Mouse (Mus musculus): ENCODE measurements around the gene Hapln1.

The Hapln1 gene

GRCm38 (mm10) chr13:89539205-89539886, at the start of gene Hapln1:
TSS of gene Hapln1 (plus strand) at chr13:89539796.
- peak; percentile 67 for DNase-seq (ENCODE audit: low read depth, low spot score)

- DNase-seq (ENCODE audit: low read depth, low spot score) = peak; percentile 30
Measured at GRCm38 (mm10) chr13:89493169-89493568, 46.4 kb upstream of the Hapln1 start.

GRCm38 (mm10) chr13:89493678-89494077, 45.9 kb upstream of the Hapln1 start:
- no peak for DNase-seq (ENCODE audit: low read depth, low spot score)

GRCm38 (mm10) chr13:89496569-89496968, 43.0 kb upstream of the Hapln1 start:
- no peak for DNase-seq (ENCODE audit: low read depth, low spot score)

- DNase-seq (ENCODE audit: low read depth, low spot score) = no peak
Measured at GRCm38 (mm10) chr13:89499419-89499818, 40.2 kb upstream of the Hapln1 start.

- no peak for DNase-seq (ENCODE audit: low read depth, low spot score)
Measured at GRCm38 (mm10) chr13:89521507-89521908, 18.1 kb upstream of the Hapln1 start.

- DNase-seq (ENCODE audit: low read depth, low spot score) = no peak
Measured at GRCm38 (mm10) chr13:89528716-89529115, 10.9 kb upstream of the Hapln1 start.

- DNase-seq (ENCODE audit: low read depth, low spot score) = no peak
Measured at GRCm38 (mm10) chr13:89530386-89530785, 9.2 kb upstream of the Hapln1 start.

- DNase-seq (ENCODE audit: low read depth, low spot score) = no peak
Measured at GRCm38 (mm10) chr13:89539887-89540264, 280 bp downstream of the Hapln1 start.

GRCm38 (mm10) chr13:89540301-89540982, 846 bp downstream of the Hapln1 start:
- peak; percentile 50 for DNase-seq (ENCODE audit: low read depth, low spot score)

- DNase-seq (ENCODE audit: low read depth, low spot score) = peak; percentile 83
Measured at GRCm38 (mm10) chr13:89543003-89543402, 3.4 kb downstream of the Hapln1 start.

GRCm38 (mm10) chr13:89548203-89548740, 8.7 kb downstream of the Hapln1 start:
- peak; percentile 54 for DNase-seq (ENCODE audit: low read depth, low spot score)

GRCm38 (mm10) chr13:89549507-89549906, 9.9 kb downstream of the Hapln1 start:
- no peak for DNase-seq (ENCODE audit: low read depth, low spot score)

- no peak for DNase-seq (ENCODE audit: low read depth, low spot score)
Measured at GRCm38 (mm10) chr13:89551502-89551901, 11.9 kb downstream of the Hapln1 start.

GRCm38 (mm10) chr13:89564518-89564917, 24.9 kb downstream of the Hapln1 start:
- DNase-seq (ENCODE audit: low read depth, low spot score) = no peak

GRCm38 (mm10) chr13:89566300-89566699, 26.7 kb downstream of the Hapln1 start:
- no peak for DNase-seq (ENCODE audit: low read depth, low spot score)

GRCm38 (mm10) chr13:89579115-89579514, 39.5 kb downstream of the Hapln1 start:
- DNase-seq (ENCODE audit: low read depth, low spot score) = no peak

GRCm38 (mm10) chr13:89583138-89583746, 43.6 kb downstream of the Hapln1 start:
- DNase-seq (ENCODE audit: low read depth, low spot score) = no peak

GRCm38 (mm10) chr13:89583747-89584738, 44.4 kb downstream of the Hapln1 start:
- peak; percentile 4 for DNase-seq (ENCODE audit: low read depth, low spot score)

- no peak for DNase-seq (ENCODE audit: low read depth, low spot score)
Measured at GRCm38 (mm10) chr13:89585144-89585543, 45.5 kb downstream of the Hapln1 start.

- no peak for DNase-seq (ENCODE audit: low read depth, low spot score)
Measured at GRCm38 (mm10) chr13:89595105-89595504, 55.5 kb downstream of the Hapln1 start.
